Mouse (Mus musculus) spleen, adult 2 months (tissue): Measurements from ENCODE around the gene Unc45b.
"Not testable (repeated sequence)": the region's sequence is repeated elsewhere in the genome, so short reads cannot be mapped to it uniquely, and the experiment has no call there.

ENCODE experiments used
- CTCF ChIP-seq: fragments of 200-500 bp; IDR thresholded peaks from 2 replicates; pipeline ENCODE4 v1.5.1; 2011; ENCODE audit warnings: mild to moderate bottlenecking, inconsistent platforms; ENCODE audit not compliant: insufficient read depth, insufficient read length, insufficient replicate concordance; ENCODE audit errors: extremely low read depth
- POLR2A ChIP-seq: fragments of 200-500 bp; IDR thresholded peaks from 2 replicates; pipeline ENCODE4 v1.6.1; 2011; ENCODE audit warnings: low read depth, low read length, inconsistent platforms

- TF ChIP-seq POLR2A, CTCF: not testable (repeated sequence)
These were observed 13.6 kb downstream of the Unc45b start for GRCm38 (mm10) chr11:82923910-82924309.
